Mouse (Mus musculus) lung, postnatal 0 days (tissue): ENCODE measurements around the gene Fat3. TPM values are rescaled to one million over a fixed set of nuclear protein-coding genes. Genes with fewer than 3 reads are reported as not detected.

Experiments
- ATAC-seq: fragments of 200-750 bp; cut with Nextera tagmentation; 2 replicates; pipeline ENCODE4 v1.8.0; 2017; ENCODE audit warnings: moderate library complexity
- DNase-seq: peaks from one replicate; pipeline ENCODE4 v3.0.0-alpha.2; 2016; ENCODE audit warnings: low spot score
- H3K27ac ChIP-seq: fragments of 300-500 bp; sonication (generic); 2 replicates; pipeline ENCODE4 v1.5.1; 2014; ENCODE audit warnings: antibody characterized with exemption, mild to moderate bottlenecking, low read length, mixed read lengths
- H3K27me3 ChIP-seq: fragments of 300-500 bp; sonication (generic); replicated peaks from 2 replicates; pipeline ENCODE4 v1.6.1; 2014; ENCODE audit warnings: low read length, mixed read lengths; ENCODE audit not compliant: insufficient read depth
- H3K36me3 ChIP-seq: fragments of 300-500 bp; sonication (generic); 2 replicates; pipeline ENCODE4 v1.6.1; 2014; ENCODE audit warnings: low read length, mixed read lengths; ENCODE audit not compliant: insufficient read depth
- H3K4me1 ChIP-seq: fragments of 300-500 bp; sonication (generic); 2 replicates; pipeline ENCODE4 v1.6.1; 2014; ENCODE audit warnings: antibody characterized with exemption, low read depth, low read length, mixed read lengths; ENCODE audit not compliant: insufficient read depth
- H3K4me2 ChIP-seq: fragments of 300-500 bp; sonication (generic); replicated peaks from 2 replicates; pipeline ENCODE4 v1.6.1; 2014; ENCODE audit warnings: low read depth, mild to moderate bottlenecking, low read length, moderate library complexity, mixed read lengths
- H3K4me3 ChIP-seq: fragments of 300-500 bp; sonication (generic); 2 replicates; pipeline ENCODE4 v1.5.1; 2014; ENCODE audit warnings: low read depth, low read length
- H3K9ac ChIP-seq: fragments of 300-500 bp; sonication (generic); replicated peaks from 2 replicates; pipeline ENCODE4 v1.6.1; 2014; ENCODE audit warnings: low read depth, mild to moderate bottlenecking
- H3K9me3 ChIP-seq: fragments of 300-500 bp; sonication (generic); 2 replicates; pipeline ENCODE4 v1.6.1; 2016; ENCODE audit warnings: low read length, mixed read lengths
- CTCF ChIP-seq: IDR thresholded peaks from 2 replicates; pipeline ENCODE4 v1.5.1; 2016; ENCODE audit warnings: antibody characterized with exemption, mild to moderate bottlenecking
- EP300 ChIP-seq: IDR thresholded peaks from 2 replicates; pipeline ENCODE4 v1.6.1; 2016; ENCODE audit warnings: antibody characterized with exemption, mild to moderate bottlenecking, control low read depth
- WGBS: fragments of 180-500 bp; shearing (Covaris S2); extraction: QIAGEN DNeasy Blood & Tissue Kit; methylation state at CpG from one replicate; pipeline ENCODE4 v1.1.7; 2014; 5-methylcytosine and 5-hydroxymethylcytosine counted together
- polyA plus RNA-seq: library from polyadenylated mRNA; unstranded; fragments of >200 nt; fragmentation: Nextera tagmentation; extraction: Ambion mirVana; gene quantifications from 2 replicates; pipeline ENCODE4 v1.2.1, GENCODE M21; 2015

Gene Fat3
- polyA plus RNA-seq, 1 experiment from 2014 or later, result 0.78 TPM

DNA sequence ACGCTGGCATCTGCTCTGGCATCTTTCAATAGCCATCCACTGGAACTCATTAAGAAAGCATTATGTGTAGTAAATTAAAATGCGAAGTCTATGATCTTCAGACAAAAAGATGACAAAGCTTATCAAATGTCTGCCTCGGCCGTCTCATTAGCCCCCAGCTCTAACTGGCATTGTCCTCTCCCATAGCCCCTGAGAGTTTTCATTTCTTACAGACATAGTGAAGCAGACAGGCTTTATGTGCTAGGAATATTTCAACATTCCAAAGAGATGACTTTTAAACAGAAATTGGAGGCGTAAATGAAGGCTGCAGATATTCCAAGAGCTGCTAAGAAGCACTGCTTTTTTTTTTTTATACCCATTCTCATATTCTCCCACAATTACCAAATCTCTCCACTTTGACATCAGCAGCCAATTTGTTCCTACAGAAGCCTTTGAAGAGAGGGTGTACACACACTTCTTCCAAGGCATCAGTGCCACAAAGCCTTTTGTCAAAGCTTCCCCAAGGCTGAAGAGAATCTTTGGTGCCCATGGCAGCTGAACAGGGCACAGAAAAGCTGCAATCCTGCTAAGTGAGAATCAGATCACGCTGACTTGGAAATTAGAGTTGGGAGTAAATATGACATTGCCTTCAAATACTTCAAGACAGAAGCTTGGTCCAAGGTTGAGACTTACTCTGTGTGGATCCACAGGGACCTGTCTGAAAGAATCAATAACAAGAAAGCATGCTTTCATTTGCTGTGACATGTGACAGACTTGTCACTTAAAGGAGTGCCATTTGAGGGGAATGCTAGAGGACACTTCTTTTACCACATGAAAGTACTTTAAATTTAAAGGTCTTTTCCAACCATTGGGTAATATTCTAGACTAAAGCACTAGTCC, 206.9 kb downstream of the Fat3 start:
- no peak for DNase-seq
- 81% methylated on average over 6 of the region's 6 CpGs for WGBS
- TF ChIP-seq CTCF (no peak), EP300 (no peak)

DNA sequence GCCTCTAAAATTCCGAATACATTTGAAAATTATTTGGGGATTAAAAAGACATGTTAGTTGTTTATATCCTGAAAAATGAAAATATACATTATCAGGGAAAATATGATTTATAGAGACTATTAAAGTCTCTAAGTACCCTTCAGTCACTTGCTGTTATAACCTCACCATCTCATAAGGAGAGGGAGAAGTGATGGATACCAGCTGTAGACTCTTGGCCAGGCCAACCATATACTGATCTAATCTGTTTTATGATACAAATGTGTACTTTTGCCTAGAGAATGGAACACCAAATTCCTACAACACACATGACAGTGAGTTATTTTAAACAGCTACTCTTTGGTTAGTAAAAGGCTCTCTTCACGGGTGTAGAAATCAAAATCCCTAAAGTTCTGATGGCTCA, 208.6 kb downstream of the Fat3 start:
- H3K4me3 ChIP-seq, result no peak overlapping the region
- no peaks in the 10 kb centered on the region for H3K27me3 ChIP-seq
- H3K4me2 ChIP-seq, result no peak overlapping the region
- no peak overlapping the region for H3K9ac ChIP-seq
- ATAC-seq (no peak), DNase-seq (no peak)
- H3K9me3 ChIP-seq, result no peaks in the 10 kb centered on the region
- TF ChIP-seq CTCF, result no peak
- no peak for TF ChIP-seq EP300
- no peaks in the 10 kb centered on the region for H3K4me1 ChIP-seq
- no peaks in the 10 kb centered on the region for H3K36me3 ChIP-seq
- WGBS, result 44% methylated on average over 2 of the region's 2 CpGs
- H3K27ac ChIP-seq, result no peak overlapping the region

More for the DNA sequence above, 206.9 kb downstream of the Fat3 start:
- no peaks in the 10 kb centered on the region for H3K4me1 ChIP-seq
- no peak for ATAC-seq
- H3K27me3 ChIP-seq, result no peaks in the 10 kb centered on the region
- no peaks in the 10 kb centered on the region for H3K9me3 ChIP-seq
- H3K9ac ChIP-seq, result no peak overlapping the region
- H3K27ac ChIP-seq, result no peak overlapping the region
- H3K4me2 ChIP-seq, result no peak overlapping the region
- H3K4me3 ChIP-seq, result no peak overlapping the region
- no peaks in the 10 kb centered on the region for H3K36me3 ChIP-seq

- Histone ChIP-seq H3K27me3 (no peaks in the 10 kb centered on the region), H3K9ac (no peak overlapping the region), H3K9me3 (no peaks in the 10 kb centered on the region), H3K4me2 (no peak overlapping the region), H3K36me3 (no peaks in the 10 kb centered on the region), H3K27ac (no peak overlapping the region), H3K4me3 (no peak overlapping the region), H3K4me1 (no peaks in the 10 kb centered on the region)
- DNase-seq (no peak), ATAC-seq (no peak)
- WGBS, result 70% methylated on average over 2 of the region's 2 CpGs
- TF ChIP-seq EP300 (no peak), CTCF (no peak)
These were observed 210.2 kb downstream of the Fat3 start for GRCm38 (mm10) chr9:16290911-16291310.

DNA sequence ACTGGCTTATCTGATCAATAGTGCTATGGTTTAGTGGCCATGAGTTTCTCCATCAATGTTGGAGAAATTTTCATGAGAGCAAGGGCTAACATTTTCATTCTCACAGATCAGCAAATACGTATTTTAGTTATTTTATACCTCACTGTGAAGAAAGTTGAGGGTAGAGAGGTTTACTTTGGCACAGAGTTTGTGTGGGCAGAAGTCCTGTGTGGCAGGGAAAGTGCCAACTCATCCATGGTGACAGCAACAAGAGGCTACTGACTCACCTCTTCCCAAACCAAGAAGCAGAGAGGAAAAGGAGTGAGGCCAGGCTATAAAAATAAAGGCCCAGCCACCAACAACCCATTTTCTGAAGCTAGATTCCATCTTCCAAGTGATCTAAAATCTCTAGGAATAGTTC, 218.1 kb downstream of the Fat3 start:
- ATAC-seq (no peak), DNase-seq (no peak)
- Histone ChIP-seq H3K4me3 (no peak overlapping the region), H3K9ac (no peak overlapping the region), H3K36me3 (no peaks in the 10 kb centered on the region), H3K27ac (no peak overlapping the region), H3K4me1 (no peaks in the 10 kb centered on the region), H3K9me3 (no peaks in the 10 kb centered on the region), H3K27me3 (no peaks in the 10 kb centered on the region), H3K4me2 (no peak overlapping the region)
- WGBS, result 53% methylated on average over 1 of the region's 1 CpGs
- TF ChIP-seq EP300 (no peak), CTCF (no peak)

- ATAC-seq, result no peak
- DNase-seq, result no peak
- Histone ChIP-seq H3K4me1 (no peaks in the 10 kb centered on the region), H3K27ac (no peak overlapping the region), H3K27me3 (no peaks in the 10 kb centered on the region), H3K9me3 (no peaks in the 10 kb centered on the region), H3K36me3 (no peaks in the 10 kb centered on the region), H3K9ac (no peak overlapping the region), H3K4me2 (no peak overlapping the region), H3K4me3 (no peak overlapping the region)
- no peak for TF ChIP-seq CTCF
- no peak for TF ChIP-seq EP300
These were observed 218.7 kb downstream of the Fat3 start for GRCm38 (mm10) chr9:16282291-16282804.

DNA sequence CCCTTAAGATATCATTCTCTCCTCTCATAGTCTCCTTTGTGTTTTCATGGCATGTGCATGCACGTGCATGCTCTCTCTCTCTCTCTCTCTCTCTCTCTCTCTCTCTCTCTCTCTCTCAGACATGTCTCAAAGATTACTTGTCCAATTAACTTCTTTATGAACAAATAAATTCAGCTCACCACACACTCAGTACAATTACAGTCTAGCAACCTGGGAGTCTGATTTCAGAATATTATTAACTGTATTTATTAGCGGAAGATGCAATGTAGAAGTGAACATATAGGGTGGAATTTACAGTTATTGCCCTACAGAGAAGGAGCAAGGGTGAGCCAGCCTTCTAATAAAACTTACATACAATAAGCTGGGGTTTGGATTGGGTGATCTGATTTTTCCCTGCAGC, 225.5 kb downstream of the Fat3 start:
- Histone ChIP-seq H3K27ac (no peak overlapping the region), H3K36me3 (no peaks in the 10 kb centered on the region), H3K9ac (no peak overlapping the region), H3K4me3 (no peak overlapping the region), H3K4me2 (no peak overlapping the region), H3K4me1 (no peaks in the 10 kb centered on the region), H3K9me3 (no peaks in the 10 kb centered on the region), H3K27me3 (no peaks in the 10 kb centered on the region)
- no peak for TF ChIP-seq EP300
- WGBS, result 65% methylated on average over 2 of the region's 2 CpGs
- DNase-seq (no peak), ATAC-seq (no peak)
